Mouse (Mus musculus): ENCODE results near the gene Dpy19l1.

GRCm38 (mm10) chr9:24473824-24474223 lies 29.1 kb downstream of the Dpy19l1 start:
- no peak for TF ChIP-seq CTCF (IDR thresholded peaks at IDR 0.05; ENCODE audit: borderline replicate concordance, extremely low read depth, insufficient read depth, insufficient read length)
- no peak for TF ChIP-seq POLR2A (IDR thresholded peaks at IDR 0.05; ENCODE audit: borderline replicate concordance, extremely low read depth, insufficient read depth, insufficient read length, poor library complexity, severe bottlenecking)
